Comparison of ENCODE assay signal across 11 mouse cellular contexts in genomic region chr17:46702100-46702499, GRCm38 (mm10). TPM values are rescaled to one million over a fixed set of nuclear protein-coding genes. Genes with fewer than 3 reads are reported as not detected.
A peak's percentile ranks its signal among the peaks of the same experiment; 100 is the strongest.
DNase-seq lines count a peak whose midpoint lies in the region; ATAC-seq and TF ChIP-seq lines count a peak whose summit lies in the region.
"Had no signal": no experiment of that assay in that cellular context is flagged by ENCODE, and none has a peak within 500 bp of the region (broad histone marks: within the 10 kb centered on the region; RNA-seq: fewer than 3 reads in every experiment).

No protein-coding gene starts in this region.

- H3K4me2 ChIP-seq in liver, embryonic 12.5 days, result peak overlapping the region; percentile 10; the same call in 1 of the 2 replicates
- no peak overlapping the region for H3K4me2 ChIP-seq in liver, postnatal 0 days (ENCODE audit: low read depth, low read length)
- no peak overlapping the region for H3K4me2 ChIP-seq in forebrain, embryonic 14.5 days (ENCODE audit: low read length)
- no peak overlapping the region; the same call in 1 of the 2 replicates for H3K4me2 ChIP-seq in midbrain, embryonic 16.5 days (ENCODE audit: low read length)

- 84% methylated on average over 12 of the region's 12 CpGs for WGBS in heart, embryonic 10.5 days
- 62% methylated on average over 12 of the region's 12 CpGs for WGBS in liver, embryonic 12.5 days (ENCODE audit: insufficient replicate concordance)
- 80% methylated on average over 12 of the region's 12 CpGs for WGBS in liver, postnatal 0 days (ENCODE audit: insufficient replicate concordance)
- WGBS in forebrain, embryonic 14.5 days, result 88% methylated on average over 12 of the region's 12 CpGs
- WGBS in midbrain, embryonic 16.5 days, result 89% methylated on average over 12 of the region's 12 CpGs

- TF ChIP-seq CTCF in liver, postnatal 0 days (IDR thresholded peaks at IDR 0.05; ENCODE audit: low read depth), result no peak

- no peak overlapping the region; the same call in 1 of the 2 replicates for H3K4me3 ChIP-seq in heart, embryonic 10.5 days
- H3K4me3 ChIP-seq in liver, embryonic 12.5 days, result no peak overlapping the region
- no peak overlapping the region for H3K4me3 ChIP-seq in liver, postnatal 0 days (ENCODE audit: low read depth, low read length)
- no peak overlapping the region for H3K4me3 ChIP-seq in forebrain, embryonic 14.5 days (ENCODE audit: low read depth, low read length)
- no peak overlapping the region for H3K4me3 ChIP-seq in midbrain, embryonic 16.5 days (ENCODE audit: low read depth, low read length)

- H3K27me3 ChIP-seq in heart, embryonic 10.5 days (ENCODE audit: insufficient read depth, poor library complexity, severe bottlenecking), result no peaks in the 10 kb centered on the region
- H3K27me3 ChIP-seq in liver, embryonic 12.5 days (replicated peaks), result no peaks in the 10 kb centered on the region
- H3K27me3 ChIP-seq in liver, postnatal 0 days (ENCODE audit: insufficient read depth, low read length), result no peaks in the 10 kb centered on the region
- no peaks in the 10 kb centered on the region for H3K27me3 ChIP-seq in forebrain, embryonic 14.5 days (replicated peaks; ENCODE audit: control insufficient read depth, insufficient read depth, low read length)
- H3K27me3 ChIP-seq in midbrain, embryonic 16.5 days (ENCODE audit: control insufficient read depth, insufficient read depth, low read depth, low read length), result no peaks in the 10 kb centered on the region

- TF ChIP-seq EP300 in liver, postnatal 0 days (IDR thresholded peaks at IDR 0.05; ENCODE audit: low read depth), result no peak

- peak; percentile 74 for DNase-seq in heart, embryonic 10.5 days (ENCODE audit: low spot score)
- DNase-seq in heart, postnatal 10 days, result no peak
- DNase-seq in liver, postnatal 0 days, result no peak
- DNase-seq in forebrain, embryonic 14.5 days (ENCODE audit: low spot score), result no peak
- DNase-seq in ovary, postnatal 36 days (ENCODE audit: low spot score), result no peak
- DNase-seq: kidney, adult 9 months; layer of hippocampus, postnatal 36 days had no signal

- H3K27ac ChIP-seq in heart, embryonic 10.5 days, result 0 out of 2 replicates have a peak overlapping the region, but pooled peaks have one; percentile 36
- 0 out of 2 replicates have a peak overlapping the region, but pooled peaks have one; percentile 28 for H3K27ac ChIP-seq in liver, embryonic 12.5 days
- no peak overlapping the region for H3K27ac ChIP-seq in liver, postnatal 0 days (ENCODE audit: low read depth)
- no peak overlapping the region for H3K27ac ChIP-seq in forebrain, embryonic 14.5 days (ENCODE audit: low read depth, low read length)
- no peak overlapping the region; the same call in 1 of the 2 replicates for H3K27ac ChIP-seq in midbrain, embryonic 16.5 days (ENCODE audit: low read length)

- intact Hi-C loops in heart, postnatal 10 days (cut with DNase I), result loop anchor here (10.0 kb wide), 1 partner anchor 147 kb away; the partner anchor contains the start of gene Srf

- no peaks in the 10 kb centered on the region for H3K9me3 ChIP-seq in heart, embryonic 10.5 days
- no peaks in the 10 kb centered on the region for H3K9me3 ChIP-seq in liver, embryonic 12.5 days (replicated peaks)
- H3K9me3 ChIP-seq in liver, postnatal 0 days (ENCODE audit: low read length), result no peaks in the 10 kb centered on the region
- no peaks in the 10 kb centered on the region for H3K9me3 ChIP-seq in forebrain, embryonic 14.5 days (replicated peaks; ENCODE audit: control insufficient read depth, low read length)
- H3K9me3 ChIP-seq in midbrain, embryonic 16.5 days (replicated peaks; ENCODE audit: control insufficient read depth, low read length, poor library complexity, severe bottlenecking), result no peaks in the 10 kb centered on the region

- peak overlapping the region; percentile 9 for H3K9ac ChIP-seq in liver, embryonic 12.5 days
- H3K9ac ChIP-seq in liver, postnatal 0 days (replicated peaks), result no peak overlapping the region
- H3K9ac ChIP-seq in forebrain, embryonic 14.5 days (ENCODE audit: low read length), result peak overlapping the region; percentile 95; the same call in 1 of the 2 replicates
- peak overlapping the region; percentile 33; the same call in 1 of the 2 replicates for H3K9ac ChIP-seq in midbrain, embryonic 16.5 days (ENCODE audit: low read depth, low read length)

- peaks cover 51% of the 10 kb centered on the region for H3K4me1 ChIP-seq in heart, embryonic 10.5 days
- H3K4me1 ChIP-seq in liver, embryonic 12.5 days, result peaks cover 63% of the 10 kb centered on the region
- H3K4me1 ChIP-seq in liver, postnatal 0 days (ENCODE audit: insufficient read depth), result peaks cover 21% of the 10 kb centered on the region
- H3K4me1 ChIP-seq in forebrain, embryonic 14.5 days (ENCODE audit: control insufficient read depth, insufficient read depth, low read length), result peaks cover 19% of the 10 kb centered on the region
- peaks cover 31% of the 10 kb centered on the region for H3K4me1 ChIP-seq in midbrain, embryonic 16.5 days (ENCODE audit: control insufficient read depth, insufficient read depth, low read length)

- peaks cover 32% of the 10 kb centered on the region for H3K36me3 ChIP-seq in heart, embryonic 10.5 days
- peaks cover 33% of the 10 kb centered on the region for H3K36me3 ChIP-seq in liver, embryonic 12.5 days
- peaks cover 7% of the 10 kb centered on the region for H3K36me3 ChIP-seq in liver, postnatal 0 days (replicated peaks; ENCODE audit: insufficient read depth, low read length)
- H3K36me3 ChIP-seq in forebrain, embryonic 14.5 days (ENCODE audit: control insufficient read depth, insufficient read depth, low read length), result peaks cover 19% of the 10 kb centered on the region
- peaks cover 7% of the 10 kb centered on the region; the same call in 1 of the 2 replicates for H3K36me3 ChIP-seq in midbrain, embryonic 16.5 days (ENCODE audit: control insufficient read depth, insufficient read depth, low read length)

- ATAC-seq in liver, embryonic 12.5 days, result no peak
- no peak for ATAC-seq in liver, postnatal 0 days
- no peak for ATAC-seq in forebrain, embryonic 14.5 days
- ATAC-seq in midbrain, embryonic 16.5 days, result no peak
- no peak for ATAC-seq in megakaryocyte progenitor cell, adult 5-6 weeks (replicated peaks; ENCODE audit: poor library complexity)

RNA-seq across cellular contexts. Expression of gene Ppp2r5d, which starts 2.8 kb away (rescaled TPM):
- 76.8 and 103 TPM in 2 replicates for polyA plus RNA-seq in heart, embryonic 10.5 days (2016; fragmentation: Nextera tagmentation; extraction: Ambion mirVana)
- 10 to 100 TPM; 36.5 to 38.5 TPM for total RNA-seq in heart, postnatal 10 days (2021)
- polyA plus RNA-seq in liver, embryonic 12.5 days (2016; fragmentation: Nextera tagmentation; extraction: Ambion mirVana), result 48.3 and 49.1 TPM in 2 replicates
- polyA plus RNA-seq in liver, postnatal 0 days (2015; fragmentation: Nextera tagmentation; extraction: Ambion mirVana), result 11.2 and 12.5 TPM in 2 replicates
- 73.9 and 78.0 TPM in 2 replicates for polyA plus RNA-seq in forebrain, embryonic 14.5 days (2014; fragmentation: Nextera tagmentation; extraction: Ambion mirVana)
- polyA plus RNA-seq in midbrain, embryonic 16.5 days (2015; fragmentation: Nextera tagmentation; extraction: Ambion mirVana), result 94.8 and 102 TPM in 2 replicates
- 25.6 and 26.9 TPM in 2 replicates for total RNA-seq in megakaryocyte progenitor cell, adult 5-6 weeks (2015)
- total RNA-seq in megakaryocyte progenitor cell, adult 5-6 weeks (2017), result 44.1 and 46.1 TPM in 2 replicates

RNA-seq across cellular contexts. Expression of gene Pex6, which starts 9.2 kb away (rescaled TPM):
- 14.0 and 21.9 TPM in 2 replicates for polyA plus RNA-seq in heart, embryonic 10.5 days (2016; fragmentation: Nextera tagmentation; extraction: Ambion mirVana)
- 10 to 100 TPM; 18.9 to 19.9 TPM for total RNA-seq in heart, postnatal 10 days (2021)
- polyA plus RNA-seq in liver, embryonic 12.5 days (2016; fragmentation: Nextera tagmentation; extraction: Ambion mirVana), result 20.7 and 21.1 TPM in 2 replicates
- 11.6 and 12.6 TPM in 2 replicates for polyA plus RNA-seq in liver, postnatal 0 days (2015; fragmentation: Nextera tagmentation; extraction: Ambion mirVana)
- 16.9 and 17.6 TPM in 2 replicates for polyA plus RNA-seq in forebrain, embryonic 14.5 days (2014; fragmentation: Nextera tagmentation; extraction: Ambion mirVana)
- 22.6 and 22.7 TPM in 2 replicates for polyA plus RNA-seq in midbrain, embryonic 16.5 days (2015; fragmentation: Nextera tagmentation; extraction: Ambion mirVana)
- 7.8 and 10.2 TPM in 2 replicates for total RNA-seq in megakaryocyte progenitor cell, adult 5-6 weeks (2015)
- 11.3 TPM in 2 replicates for total RNA-seq in megakaryocyte progenitor cell, adult 5-6 weeks (2017)

RNA-seq across cellular contexts. Expression of gene Klhdc3, which starts 21.4 kb away (rescaled TPM):
- polyA plus RNA-seq in heart, embryonic 10.5 days (2016; fragmentation: Nextera tagmentation; extraction: Ambion mirVana), result 152 and 167 TPM in 2 replicates
- 100 to 1,000 TPM; 152 to 160 TPM for total RNA-seq in heart, postnatal 10 days (2021)
- polyA plus RNA-seq in liver, embryonic 12.5 days (2016; fragmentation: Nextera tagmentation; extraction: Ambion mirVana), result 83.4 and 85.0 TPM in 2 replicates
- 60.0 and 63.0 TPM in 2 replicates for polyA plus RNA-seq in liver, postnatal 0 days (2015; fragmentation: Nextera tagmentation; extraction: Ambion mirVana)
- 147 and 164 TPM in 2 replicates for polyA plus RNA-seq in forebrain, embryonic 14.5 days (2014; fragmentation: Nextera tagmentation; extraction: Ambion mirVana)
- 173 TPM in 2 replicates for polyA plus RNA-seq in midbrain, embryonic 16.5 days (2015; fragmentation: Nextera tagmentation; extraction: Ambion mirVana)
- 36.4 and 40.8 TPM in 2 replicates for total RNA-seq in megakaryocyte progenitor cell, adult 5-6 weeks (2015)
- 26.3 and 27.8 TPM in 2 replicates for total RNA-seq in megakaryocyte progenitor cell, adult 5-6 weeks (2017)

RNA-seq across cellular contexts. Expression of gene Mea1, which starts 23.5 kb away (rescaled TPM):
- 143 and 180 TPM in 2 replicates for polyA plus RNA-seq in heart, embryonic 10.5 days (2016; fragmentation: Nextera tagmentation; extraction: Ambion mirVana)
- total RNA-seq in heart, postnatal 10 days (2021), result 10 to 100 TPM; 62.3 to 67.2 TPM
- polyA plus RNA-seq in liver, embryonic 12.5 days (2016; fragmentation: Nextera tagmentation; extraction: Ambion mirVana), result 67.4 and 77.4 TPM in 2 replicates
- 52.3 and 56.9 TPM in 2 replicates for polyA plus RNA-seq in liver, postnatal 0 days (2015; fragmentation: Nextera tagmentation; extraction: Ambion mirVana)
- 243 and 265 TPM in 2 replicates for polyA plus RNA-seq in forebrain, embryonic 14.5 days (2014; fragmentation: Nextera tagmentation; extraction: Ambion mirVana)
- polyA plus RNA-seq in midbrain, embryonic 16.5 days (2015; fragmentation: Nextera tagmentation; extraction: Ambion mirVana), result 285 and 318 TPM in 2 replicates
- 47.6 and 53.5 TPM in 2 replicates for total RNA-seq in megakaryocyte progenitor cell, adult 5-6 weeks (2015)
- 74.9 and 77.6 TPM in 2 replicates for total RNA-seq in megakaryocyte progenitor cell, adult 5-6 weeks (2017)

RNA-seq across cellular contexts. Expression of gene Gnmt, which starts 26.9 kb away (rescaled TPM):
- polyA plus RNA-seq in heart, embryonic 10.5 days (2016; fragmentation: Nextera tagmentation; extraction: Ambion mirVana), result 0.83 and 2.3 TPM in 2 replicates
- total RNA-seq in heart, postnatal 10 days (2021), result under 1 TPM; 0.32 to 0.93 TPM
- 5.8 and 6.7 TPM in 2 replicates for polyA plus RNA-seq in liver, embryonic 12.5 days (2016; fragmentation: Nextera tagmentation; extraction: Ambion mirVana)
- polyA plus RNA-seq in liver, postnatal 0 days (2015; fragmentation: Nextera tagmentation; extraction: Ambion mirVana), result 707 and 780 TPM in 2 replicates
- 0.58 and 0.79 TPM in 2 replicates for polyA plus RNA-seq in forebrain, embryonic 14.5 days (2014; fragmentation: Nextera tagmentation; extraction: Ambion mirVana)
- 0.68 and 0.83 TPM in 2 replicates for polyA plus RNA-seq in midbrain, embryonic 16.5 days (2015; fragmentation: Nextera tagmentation; extraction: Ambion mirVana)
- total RNA-seq in megakaryocyte progenitor cell, adult 5-6 weeks (2015), result not detected in 2 replicates
- not detected in 2 replicates for total RNA-seq in megakaryocyte progenitor cell, adult 5-6 weeks (2017)
- total RNA-seq: granulocyte monocyte progenitor cell, adult 5-6 weeks; layer of hippocampus, postnatal 36 days had no signal

Comparison
In these comparisons a context has a peak if more than half of its experiments do, and no peak if none do; other contexts are left out.
1. H3K27ac ChIP-seq: peak in heart, embryonic 10.5 days (single experiment) and liver, embryonic 12.5 days (single experiment); none in liver, postnatal 0 days (single experiment), forebrain, embryonic 14.5 days (single experiment) and midbrain, embryonic 16.5 days (single experiment).